Mouse (Mus musculus) left cerebral cortex, postnatal 4 days (tissue): ENCODE results near the gene Leng8. TPM values are rescaled to one million over a fixed set of nuclear protein-coding genes. Genes with fewer than 3 reads are reported as not detected.
"Not testable (repeated sequence)": the region's sequence is repeated elsewhere in the genome, so short reads cannot be mapped to it uniquely, and the experiment has no call there.

Experiments used
- DNase-seq: peaks from one replicate; pipeline ENCODE4 v3.0.0-alpha.2; 2022
- intact Hi-C: fragments of 180-260 bp; cut with DNase I; formaldehyde crosslinking; loops from one replicate; pipeline ENCODE4 v1.15.1; 2025
- total RNA-seq, 2 experiments: library from RNA; stranded (reverse); gene quantifications; 2 replicates each; pipeline ENCODE4 v1.2.3; 2021

The Leng8 gene
- total RNA-seq, 2 experiments from 2014 or later: 167 to 177 TPM

GRCm38 (mm10) chr7:4146241-4147180, 9.7 kb downstream of the Leng8 start:
- intact Hi-C loops: loop anchor here (5.0 to 10.0 kb wide), 2 partner anchors 281 to 452 kb away; partner anchors contain the start of genes Mboat7 and Tsen34
- DNase-seq: no peak

GRCm38 (mm10) chr7:4147371-4147770, 10.5 kb downstream of the Leng8 start:
- DNase-seq: no peak
- intact Hi-C loops: loop anchor here (5.0 to 10.0 kb wide), 2 partner anchors 280 to 453 kb away; partner anchors contain the start of genes Mboat7 and Tsen34

DNA sequence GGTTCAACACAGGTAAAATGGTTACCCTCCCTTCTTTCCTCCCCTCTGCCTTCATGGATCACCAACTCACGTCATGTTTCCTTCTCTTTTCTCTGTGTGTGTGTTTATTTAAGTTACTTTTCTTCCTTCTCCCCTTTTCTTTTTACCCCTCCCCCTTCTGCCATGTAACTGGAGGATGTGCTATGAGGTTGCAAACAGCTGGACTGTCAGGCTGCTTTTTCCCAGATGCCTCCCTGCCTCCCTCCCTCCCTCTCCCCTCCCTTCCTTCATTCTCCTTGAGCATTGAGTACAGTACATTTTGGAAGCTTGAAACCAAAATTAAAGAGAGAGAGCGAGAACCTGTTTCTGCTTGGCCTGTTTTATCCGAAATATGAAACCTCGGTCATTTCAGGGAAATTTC, 11.0 kb downstream of the Leng8 start:
- intact Hi-C loops: loop anchor here (5.0 to 10.0 kb wide), 2 partner anchors 279 to 453 kb away; partner anchors contain the start of genes Mboat7 and Tsen34
- DNase-seq: no peak

GRCm38 (mm10) chr7:4148341-4149208, 11.7 kb downstream of the Leng8 start:
- intact Hi-C loops: loop anchor here (5.0 to 10.0 kb wide), 2 partner anchors 279 to 454 kb away; partner anchors contain the start of genes Mboat7 and Tsen34
- DNase-seq: no peak

GRCm38 (mm10) chr7:4149209-4150054, 12.6 kb downstream of the Leng8 start:
- DNase-seq: peak; percentile 76
- intact Hi-C loops: loop anchor here (5.0 to 10.0 kb wide), 2 partner anchors 278 to 455 kb away; partner anchors contain the start of genes Mboat7 and Tsen34

DNA sequence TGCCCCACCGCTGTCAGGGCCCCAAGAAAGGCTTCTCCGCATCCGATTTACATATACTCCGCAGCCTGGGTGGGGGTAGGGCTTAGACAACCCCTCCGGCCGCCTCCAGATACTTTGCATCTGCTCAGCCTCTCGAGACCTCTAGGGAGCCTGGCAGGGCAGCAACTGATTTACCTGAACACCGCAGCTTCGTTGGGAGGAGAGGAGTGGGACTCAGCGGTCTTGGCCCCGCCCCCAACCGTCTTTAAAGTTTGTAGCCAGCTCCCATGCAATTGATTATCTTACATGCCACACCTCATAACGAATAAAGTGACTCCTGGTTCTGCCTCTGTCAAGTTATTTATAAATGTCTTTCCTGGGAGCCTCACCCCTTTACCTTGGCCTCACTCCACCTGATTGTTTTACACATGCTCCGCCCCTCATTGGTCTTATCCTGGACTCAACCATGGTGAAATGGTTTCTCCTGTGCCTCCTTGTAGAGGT, 13.3 kb downstream of the Leng8 start, which contains the start of gene Leng9:
TSS of gene Leng9 (minus strand) at position 316 of the 483 bp plus-strand sequence.
- intact Hi-C loops: no loop called here
- peak; percentile 18 for DNase-seq

DNA sequence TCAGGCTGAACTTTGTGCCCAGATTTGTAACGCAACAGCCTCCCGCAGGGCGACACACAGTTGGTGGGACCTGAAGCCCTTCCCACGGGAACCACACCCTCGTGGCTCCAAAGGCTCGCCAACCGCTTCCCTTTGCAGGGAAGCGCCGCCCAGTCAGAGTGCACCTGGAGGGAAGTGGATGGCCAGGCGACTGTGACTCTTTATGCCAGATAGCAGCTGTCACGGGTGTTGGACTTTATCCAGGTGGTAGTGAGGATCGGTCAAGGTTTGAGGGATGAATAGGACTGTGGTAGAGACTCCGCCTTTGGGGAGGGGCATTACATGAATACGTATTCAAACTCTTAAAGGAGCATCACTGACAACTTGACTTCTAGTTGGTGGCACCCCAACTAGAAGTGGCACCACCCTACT, 14.0 kb downstream of the Leng8 start:
- DNase-seq: peak; percentile 48
- intact Hi-C loops: no loop called here

- intact Hi-C loops: no loop called here
- peak; percentile 20 for DNase-seq
Observed at GRCm38 (mm10) chr7:4151241-4151640, 14.4 kb downstream of the Leng8 start.

DNA sequence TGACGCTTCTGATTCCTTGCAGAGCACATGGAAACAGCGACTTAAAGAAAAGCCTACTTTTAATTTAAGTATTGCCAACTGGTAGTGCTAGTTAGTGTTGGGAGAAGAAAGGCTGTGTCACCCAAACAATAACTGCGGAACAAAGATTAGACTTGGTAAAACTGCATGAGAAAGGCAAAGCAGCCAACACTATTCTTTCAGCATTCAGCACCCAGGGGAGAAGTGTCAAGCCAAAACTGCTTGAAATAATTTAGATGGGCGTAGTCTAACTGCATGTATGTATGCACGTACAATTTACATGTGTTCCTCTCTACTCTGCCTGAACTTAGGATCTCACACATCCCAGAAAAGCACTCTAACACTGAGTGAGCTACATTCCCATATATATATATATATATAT, 17.5 kb downstream of the Leng8 start:
- intact Hi-C loops: no loop called here
- DNase-seq: no peak

GRCm38 (mm10) chr7:4154976-4155375, 18.1 kb downstream of the Leng8 start:
- intact Hi-C loops: no loop called here

GRCm38 (mm10) chr7:4161596-4161995, 24.8 kb downstream of the Leng8 start:
- intact Hi-C loops, DNase-seq: not testable (repeated sequence)

More at GRCm38 (mm10) chr7:4154976-4155375, 18.1 kb downstream of the Leng8 start:
- DNase-seq: no peak

DNA sequence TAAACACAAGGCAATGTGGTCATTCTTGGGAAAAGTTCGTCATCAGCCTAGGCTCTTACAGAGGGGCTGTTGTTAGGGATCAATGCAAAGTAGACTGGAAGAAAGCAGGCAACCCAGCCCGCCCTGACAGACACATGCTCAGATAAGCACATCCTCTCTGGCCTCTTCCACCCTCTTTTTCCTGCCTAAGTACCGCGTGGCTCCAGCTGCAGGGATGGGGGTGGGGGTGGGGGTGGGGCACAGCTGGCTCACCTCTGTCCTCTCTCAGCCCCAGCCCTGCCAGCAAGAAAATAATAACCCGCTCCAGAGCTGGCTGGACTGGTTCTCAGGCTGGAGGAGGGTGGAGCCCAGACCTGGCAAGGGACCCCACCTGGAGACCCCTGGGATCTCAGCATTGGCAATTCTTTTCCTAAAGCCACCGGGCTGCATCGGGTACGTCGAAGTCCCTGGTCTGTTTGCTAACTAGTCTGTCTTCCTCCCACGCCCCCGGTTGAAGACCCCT, 26.8 kb downstream of the Leng8 start:
- intact Hi-C loops: no loop called here
- no peak for DNase-seq

DNA sequence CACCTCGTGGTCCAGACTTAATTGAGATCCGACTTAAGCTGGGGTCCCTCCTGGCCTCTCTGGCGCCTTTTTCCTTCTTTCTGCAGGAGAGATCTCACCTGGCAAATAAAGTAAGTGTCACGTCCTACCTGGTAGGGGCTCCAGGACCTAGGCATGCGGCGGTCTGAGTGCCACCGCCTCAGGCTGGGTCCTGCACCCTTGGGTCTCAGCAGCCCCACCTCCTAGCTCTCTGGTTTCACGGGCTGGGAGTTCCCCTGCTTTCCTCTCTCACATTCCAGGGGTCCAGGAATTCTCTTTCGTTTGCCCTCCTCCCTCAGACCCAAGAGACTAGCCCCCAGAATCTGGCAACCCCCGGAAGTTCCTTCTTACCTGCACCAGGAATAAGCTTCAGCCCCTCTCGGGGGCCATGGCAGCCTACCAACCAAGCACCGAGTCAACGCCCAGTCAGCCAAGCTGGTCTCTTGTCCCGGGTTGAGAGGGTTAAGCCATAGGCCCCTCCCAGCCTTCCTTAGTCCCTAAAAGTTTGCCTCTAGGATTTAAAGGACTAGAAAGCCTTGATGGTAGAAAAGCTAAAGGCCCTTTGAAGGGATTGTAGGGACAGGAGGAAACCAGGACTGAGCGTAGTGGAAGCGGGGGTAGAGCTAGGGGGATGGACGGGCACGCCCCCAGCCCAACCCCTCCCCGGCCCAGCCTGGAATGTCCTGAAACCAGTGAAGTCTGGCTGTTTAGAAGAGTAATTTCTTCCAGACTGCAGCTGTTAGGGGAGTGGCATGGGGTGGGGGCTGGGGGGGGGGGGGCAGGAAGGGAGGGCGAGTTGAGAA, 27.5 kb downstream of the Leng8 start, which contains the start of gene Cdc42ep5:
TSS of gene Cdc42ep5 (minus strand) at position 771 of the 821 bp plus-strand sequence.
- intact Hi-C loops: no loop called here
- DNase-seq: no peak

DNA sequence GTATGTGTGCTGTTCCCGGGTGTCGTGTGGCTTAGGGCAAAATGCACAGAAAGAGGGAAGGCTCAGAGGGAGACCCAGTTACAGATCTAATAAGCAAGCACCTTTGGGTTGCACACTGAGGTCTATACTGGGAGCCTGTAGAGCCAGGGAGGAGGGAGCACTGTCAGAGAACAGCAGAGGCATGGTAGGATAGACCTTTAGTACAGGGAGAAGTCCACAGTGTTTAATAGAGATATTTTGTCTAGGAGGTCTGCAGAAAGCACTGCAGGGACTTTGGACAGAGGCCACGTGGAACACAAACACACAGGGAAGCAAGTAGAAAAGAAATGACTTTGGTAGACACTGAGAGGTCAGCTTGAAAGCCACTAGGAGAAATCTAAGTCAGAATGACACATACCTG, 28.4 kb downstream of the Leng8 start:
- DNase-seq: no peak
- intact Hi-C loops: no loop called here

DNA sequence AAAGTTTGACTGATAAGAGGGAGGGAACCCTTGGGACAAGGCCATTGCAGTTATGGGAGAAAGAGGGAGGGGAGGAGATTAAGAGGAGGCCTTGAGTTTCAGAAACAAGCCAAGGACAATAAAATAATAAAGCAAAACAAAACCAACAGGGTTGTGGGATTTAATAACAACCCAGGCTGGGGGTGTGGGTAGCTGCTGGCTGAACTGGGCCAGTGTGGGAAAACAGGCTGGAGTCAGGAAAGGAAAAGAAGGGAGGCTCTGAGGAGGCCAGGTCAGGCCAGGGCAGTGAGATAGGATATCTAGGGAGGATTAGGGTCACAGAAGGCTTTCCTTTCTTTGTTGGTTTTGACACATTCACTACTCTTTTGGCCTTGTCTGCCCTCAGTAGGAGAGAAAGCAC, 30.3 kb downstream of the Leng8 start:
- intact Hi-C loops: no loop called here
- DNase-seq: no peak

DNA sequence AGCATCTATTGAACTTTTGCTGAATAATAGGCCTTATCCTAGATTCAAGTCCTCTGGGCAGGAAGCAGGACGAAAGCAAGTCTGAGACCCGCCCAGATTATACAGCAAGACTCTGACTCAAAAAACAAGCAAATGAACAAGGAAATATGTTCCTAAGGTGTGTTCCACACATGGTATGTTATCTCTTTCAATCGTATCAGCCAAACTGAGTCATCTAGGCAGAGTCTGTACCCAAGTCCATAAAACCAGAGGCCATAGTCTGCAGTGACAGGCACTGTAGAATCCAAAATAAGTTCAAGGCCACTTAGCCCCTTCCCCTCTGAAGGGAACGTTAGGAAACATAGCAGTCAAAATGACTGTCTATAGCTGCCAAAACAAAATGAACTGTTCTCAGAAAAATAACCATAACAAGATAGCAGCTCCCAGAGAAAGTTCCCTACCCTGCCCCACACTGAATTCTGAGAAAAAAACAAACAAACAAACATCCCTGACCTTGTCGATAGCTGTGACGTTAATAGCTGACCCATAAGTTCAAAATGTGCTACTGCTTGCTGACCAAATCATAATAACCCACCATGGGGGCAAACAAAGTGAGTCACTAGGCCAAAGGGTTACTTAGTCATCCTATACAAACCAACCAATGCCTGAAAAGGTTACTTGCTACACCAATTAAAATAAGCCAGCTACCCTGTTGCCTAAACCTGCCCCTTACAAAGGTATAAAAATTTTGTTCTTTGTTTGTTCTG, 33.5 kb downstream of the Leng8 start:
- DNase-seq: no peak
- intact Hi-C loops: loop anchor here (5.0 kb wide), 1 partner anchor 37 kb away; no protein-coding TSS in a partner anchor

DNA sequence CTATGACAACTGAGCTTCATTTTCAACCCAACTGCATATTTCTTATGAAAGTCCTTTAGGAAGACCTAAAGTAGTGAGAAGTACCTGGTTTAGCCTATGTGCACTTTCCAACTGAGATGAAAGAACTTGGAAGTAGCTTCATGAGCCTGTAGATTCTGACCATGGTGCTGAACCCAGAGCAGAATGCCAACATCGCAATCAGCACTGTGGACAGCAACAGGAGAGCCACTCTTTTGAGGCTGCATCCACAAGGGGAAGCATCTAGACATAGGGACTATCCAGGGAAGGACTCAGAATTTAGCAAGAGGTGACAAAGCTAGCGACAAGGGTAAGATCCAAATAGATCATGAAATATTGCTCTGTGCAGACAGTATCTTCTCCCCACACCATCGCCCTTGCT, 41.6 kb downstream of the Leng8 start:
- intact Hi-C loops: no loop called here
- no peak for DNase-seq
